ENCODE assay signal across 9 mouse cellular contexts in genomic region chr11:76418423-76418822, GRCm38 (mm10). TPM values are rescaled to one million over a fixed set of nuclear protein-coding genes. Genes with fewer than 3 reads are reported as not detected.
A peak's percentile ranks its signal among the peaks of the same experiment; 100 is the strongest.
DNase-seq lines count a peak whose midpoint lies in the region; ATAC-seq and TF ChIP-seq lines count a peak whose summit lies in the region.
"Had no signal": no experiment of that assay in that cellular context is flagged by ENCODE, and none has a peak within 500 bp of the region (broad histone marks: within the 10 kb centered on the region; RNA-seq: fewer than 3 reads in every experiment).

No protein-coding gene starts in this region.

- peak overlapping the region; percentile 65; the same call in 1 of the 2 replicates for H3K27ac ChIP-seq in hindbrain, postnatal 0 days
- H3K27ac ChIP-seq in midbrain, embryonic 13.5 days = no peak overlapping the region

- no peaks in the 10 kb centered on the region for H3K27me3 ChIP-seq in hindbrain, postnatal 0 days (ENCODE audit: insufficient read depth, low read length)
- H3K27me3 ChIP-seq in midbrain, embryonic 13.5 days = no peaks in the 10 kb centered on the region
- H3K27me3 ChIP-seq: embryonic facial prominence, embryonic 12.5 days had no signal

- 40% methylated on average over 8 of the region's 8 CpGs for WGBS in hindbrain, postnatal 0 days
- 85% methylated on average over 8 of the region's 8 CpGs for WGBS in midbrain, embryonic 13.5 days

- no peak for ATAC-seq in cerebellum, adult (ENCODE audit: insufficient number of reproducible peaks, low FRiP score, low TSS enrichment)
- ATAC-seq in hindbrain, postnatal 0 days = peak; percentile 56
- no peak for ATAC-seq in CD4-positive, CD25-positive, alpha-beta regulatory T cell, adult 4 months
- ATAC-seq in midbrain, embryonic 13.5 days = no peak

- no peak for TF ChIP-seq CTCF in hindbrain, postnatal 0 days (IDR thresholded peaks at IDR 0.05; ENCODE audit: low read depth)

- H3K36me3 ChIP-seq in hindbrain, postnatal 0 days (ENCODE audit: insufficient read depth, low read length) = peaks cover 69% of the 10 kb centered on the region
- H3K36me3 ChIP-seq in midbrain, embryonic 13.5 days = peaks cover 99% of the 10 kb centered on the region

- DNase-seq in cerebellum, adult 11 months = peak; percentile 54
- peak; percentile 54 to 59 for DNase-seq in layer of hippocampus, postnatal 10 days (ENCODE audit: low spot score in 2 of 2)
- no peak for DNase-seq in layer of hippocampus, adult 9-11 months
- DNase-seq in adrenal gland, postnatal 14 days = peak; percentile 85
- DNase-seq in hindbrain, postnatal 0 days (ENCODE audit: low spot score) = peak; percentile 72

- H3K9me3 ChIP-seq in hindbrain, postnatal 0 days (ENCODE audit: low read length) = no peaks in the 10 kb centered on the region
- H3K9me3 ChIP-seq in midbrain, embryonic 13.5 days = no peaks in the 10 kb centered on the region
- H3K9me3 ChIP-seq: embryonic facial prominence, embryonic 12.5 days had no signal

- peaks cover 9% of the 10 kb centered on the region; the same call in 1 of the 2 replicates for H3K4me1 ChIP-seq in hindbrain, postnatal 0 days (ENCODE audit: insufficient read depth, low read length)
- H3K4me1 ChIP-seq in midbrain, embryonic 13.5 days (replicated peaks) = no peaks in the 10 kb centered on the region

- no peak overlapping the region for H3K9ac ChIP-seq in hindbrain, postnatal 0 days (replicated peaks; ENCODE audit: low read length)
- H3K9ac ChIP-seq in midbrain, embryonic 13.5 days (replicated peaks) = no peak overlapping the region
- H3K9ac ChIP-seq: embryonic facial prominence, embryonic 12.5 days had no signal

- no peak overlapping the region for H3K4me3 ChIP-seq in hindbrain, postnatal 0 days (ENCODE audit: low read length)
- H3K4me3 ChIP-seq in midbrain, embryonic 13.5 days (replicated peaks) = no peak overlapping the region
- H3K4me3 ChIP-seq: embryonic facial prominence, embryonic 12.5 days had no signal

- H3K4me2 ChIP-seq in hindbrain, postnatal 0 days (ENCODE audit: low read depth, low read length) = no peak overlapping the region
- no peak overlapping the region for H3K4me2 ChIP-seq in midbrain, embryonic 13.5 days (replicated peaks)
- H3K4me2 ChIP-seq: embryonic facial prominence, embryonic 12.5 days had no signal

RNA-seq across cellular contexts. Expression of gene Timm22, which starts 11.7 kb away (rescaled TPM):
- 10 to 100 TPM; 38.1 to 39.9 TPM for total RNA-seq in layer of hippocampus, postnatal 10 days (2021)
- 35.6 and 37.6 TPM in 2 replicates for total RNA-seq in adrenal gland, postnatal 14 days (2021)
- total RNA-seq in hindbrain, postnatal 0 days (2014; rRNA removed) = 49.8 and 112 TPM in 2 replicates
- polyA plus RNA-seq in hindbrain, postnatal 0 days (2015; fragmentation: Nextera tagmentation; extraction: Ambion mirVana) = 104 and 106 TPM in 2 replicates
- 10 to 100 TPM; 55.6 to 64.4 TPM for polyA plus RNA-seq in CD4-positive, CD25-positive, alpha-beta regulatory T cell, adult 4 months (2017; shearing (Covaris generic))
- 96.3 and 102 TPM in 2 replicates for polyA plus RNA-seq in midbrain, embryonic 13.5 days (2015; fragmentation: Nextera tagmentation; extraction: Ambion mirVana)

RNA-seq across cellular contexts. Expression of gene Nxn, which starts 19.5 kb away (rescaled TPM):
- 10 to 100 TPM; 11.1 to 13.0 TPM for total RNA-seq in layer of hippocampus, postnatal 10 days (2021)
- 20.0 and 26.2 TPM in 2 replicates for total RNA-seq in adrenal gland, postnatal 14 days (2021)
- total RNA-seq in hindbrain, postnatal 0 days (2014; rRNA removed) = 36.6 and 41.3 TPM in 2 replicates
- 21.2 and 22.3 TPM in 2 replicates for polyA plus RNA-seq in hindbrain, postnatal 0 days (2015; fragmentation: Nextera tagmentation; extraction: Ambion mirVana)
- 1 to 10 TPM; 1.3 to 2.0 TPM for polyA plus RNA-seq in CD4-positive, CD25-positive, alpha-beta regulatory T cell, adult 4 months (2017; shearing (Covaris generic))
- 29.0 and 34.3 TPM in 2 replicates for polyA plus RNA-seq in midbrain, embryonic 13.5 days (2015; fragmentation: Nextera tagmentation; extraction: Ambion mirVana)
